Mouse (Mus musculus) MEL (cell line): ENCODE data around the gene Nptxr. TPM values are rescaled to one million over a fixed set of nuclear protein-coding genes. Genes with fewer than 3 reads are reported as not detected.

Source experiments
- DNase-seq: peaks from one replicate; pipeline ENCODE4 v3.0.0; 2011; ENCODE audit warnings: low read depth, low spot score
- H3K27ac ChIP-seq: 2 replicates; pipeline ENCODE4 v1.5.1; 2012; ENCODE audit warnings: low read depth, mild to moderate bottlenecking, control low read depth, low read length, moderate library complexity; ENCODE audit not compliant: control insufficient read depth
- H3K27me3 ChIP-seq, 2 experiments: fragments of 150-350 bp in 1 of 2; sonication (generic) in 1 of 2; 2 replicates each; pipeline ENCODE4 v1.6.1; 2012; ENCODE audit warnings: low read length in 2 of 2, mild to moderate bottlenecking in 2 of 2, improper control_type of control experiment in 1 of 2, moderate library complexity in 1 of 2; ENCODE audit not compliant: insufficient read depth in 2 of 2, control insufficient read depth in 1 of 2
- H3K36me3 ChIP-seq, 2 experiments: 2 replicates each; pipeline ENCODE4 v1.6.1; 2012 to 2014; ENCODE audit warnings: low read length in 2 of 2, improper control_type of control experiment in 1 of 2, inconsistent platforms in 1 of 2, mild to moderate bottlenecking in 1 of 2; ENCODE audit not compliant: insufficient read depth in 2 of 2, control insufficient read depth in 1 of 2
- H3K4me1 ChIP-seq, 2 experiments: fragments of 150-350 bp in 1 of 2; sonication (generic) in 1 of 2; 2 replicates each; pipeline ENCODE4 v1.6.1; 2012; ENCODE audit warnings: low read length in 2 of 2, improper control_type of control experiment in 1 of 2, mild to moderate bottlenecking in 1 of 2; ENCODE audit not compliant: insufficient read depth in 2 of 2, control insufficient read depth in 1 of 2
- H3K4me3 ChIP-seq, 2 experiments: fragments of 150-350 bp in 1 of 2; sonication (generic) in 1 of 2; 2 replicates each; pipeline ENCODE4 v1.5.1; 2012; ENCODE audit warnings: low read depth in 2 of 2, low read length in 2 of 2, mild to moderate bottlenecking in 2 of 2, moderate library complexity in 2 of 2, control low read depth in 1 of 2, improper control_type of control experiment in 1 of 2; ENCODE audit not compliant: control insufficient read depth in 1 of 2, insufficient read depth in 1 of 2
- H3K79me2 ChIP-seq: 2 replicates; pipeline ENCODE4 v1.6.1; 2012; ENCODE audit warnings: mild to moderate bottlenecking, low read length, moderate library complexity; ENCODE audit not compliant: control insufficient read depth, poor library complexity, insufficient read depth
- H3K9ac ChIP-seq: 2 replicates; pipeline ENCODE4 v1.6.1; 2012; ENCODE audit warnings: low read depth, mild to moderate bottlenecking, control low read depth, low read length, moderate library complexity; ENCODE audit not compliant: control insufficient read depth, poor library complexity, severe bottlenecking
- H3K9me3 ChIP-seq: fragments of 150-350 bp; sonication (generic); replicated peaks from 2 replicates; pipeline ENCODE4 v1.6.1; 2012; ENCODE audit warnings: mild to moderate bottlenecking, low read length, improper control_type of control experiment, moderate library complexity; ENCODE audit not compliant: insufficient read depth
- CHD2 ChIP-seq: IDR thresholded peaks from 2 replicates; pipeline ENCODE4 v1.6.1; 2011; ENCODE audit warnings: low read length, improper control_type of control experiment
- E2F4 ChIP-seq: IDR thresholded peaks from 2 replicates; pipeline ENCODE4 v1.6.1; 2011; ENCODE audit warnings: low read depth, low read length, improper control_type of control experiment, borderline replicate concordance
- GATA1 ChIP-seq: IDR thresholded peaks from 2 replicates; pipeline ENCODE4 v1.6.1; 2011; ENCODE audit warnings: low read depth, low read length, improper control_type of control experiment
- HCFC1 ChIP-seq: IDR thresholded peaks from 2 replicates; pipeline ENCODE4 v1.6.1; 2012; ENCODE audit warnings: low read depth, mild to moderate bottlenecking, inconsistent platforms, low read length, improper control_type of control experiment, moderate library complexity
- MAFK ChIP-seq: IDR thresholded peaks from 2 replicates; pipeline ENCODE4 v1.6.1; 2011; ENCODE audit warnings: low read depth, mild to moderate bottlenecking, low read length, improper control_type of control experiment, borderline replicate concordance
- MAX ChIP-seq: IDR thresholded peaks from 2 replicates; pipeline ENCODE4 v1.6.1; 2011; ENCODE audit warnings: low read length, improper control_type of control experiment
- MAZ ChIP-seq: IDR thresholded peaks from 2 replicates; pipeline ENCODE4 v1.6.1; 2012; ENCODE audit warnings: low read depth, mild to moderate bottlenecking, inconsistent platforms, low read length, improper control_type of control experiment
- NELFE ChIP-seq: IDR thresholded peaks from 2 replicates; pipeline ENCODE4 v1.6.1; 2011; ENCODE audit warnings: low read depth, low read length, improper control_type of control experiment
- POLR2A ChIP-seq, 2 experiments: IDR thresholded peaks; 2 replicates each; pipeline ENCODE4 v1.6.1; 2011 to 2012; ENCODE audit warnings: low read length in 2 of 2, mild to moderate bottlenecking in 2 of 2, control low read depth in 1 of 2, improper control_type of control experiment in 1 of 2, low read depth in 1 of 2, moderate library complexity in 1 of 2; ENCODE audit not compliant: control insufficient read depth in 1 of 2, insufficient read depth in 1 of 2, poor library complexity in 1 of 2
- POLR2AphosphoS2 ChIP-seq: IDR thresholded peaks from 2 replicates; pipeline ENCODE4 v1.6.1; 2011; ENCODE audit warnings: low read length, improper control_type of control experiment
- RCOR1 ChIP-seq: IDR thresholded peaks from 2 replicates; pipeline ENCODE4 v1.6.1; 2012; ENCODE audit warnings: low read depth, mild to moderate bottlenecking, inconsistent platforms, low read length, improper control_type of control experiment
- SIN3A ChIP-seq: IDR thresholded peaks from 2 replicates; pipeline ENCODE4 v1.6.1; 2012; ENCODE audit warnings: low read length, improper control_type of control experiment, inconsistent platforms
- SMC3 ChIP-seq: IDR thresholded peaks from 2 replicates; pipeline ENCODE4 v1.6.1; 2011; ENCODE audit warnings: low read depth, low read length, improper control_type of control experiment
- TCF12 ChIP-seq: IDR thresholded peaks from 2 replicates; pipeline ENCODE4 v1.6.1; 2014; ENCODE audit warnings: low read depth, mild to moderate bottlenecking, inconsistent platforms, low read length, improper control_type of control experiment, moderate library complexity
- UBTF ChIP-seq: IDR thresholded peaks from 2 replicates; pipeline ENCODE4 v1.6.1; 2012; ENCODE audit warnings: low read depth, mild to moderate bottlenecking, inconsistent platforms, low read length, improper control_type of control experiment, moderate library complexity, borderline replicate concordance; ENCODE audit not compliant: insufficient read depth
- USF2 ChIP-seq, 2 experiments: IDR thresholded peaks; 2 replicates each; pipeline ENCODE4 v1.6.1; 2011 to 2012; ENCODE audit warnings: improper control_type of control experiment in 2 of 2, low read length in 2 of 2, borderline replicate concordance in 1 of 2, inconsistent platforms in 1 of 2, low read depth in 1 of 2, mild to moderate bottlenecking in 1 of 2; ENCODE audit not compliant: insufficient read depth in 1 of 2
- ZKSCAN1 ChIP-seq: IDR thresholded peaks from 2 replicates; pipeline ENCODE4 v1.6.1; 2012; ENCODE audit warnings: low read depth, mild to moderate bottlenecking, inconsistent platforms, low read length, improper control_type of control experiment, moderate library complexity
- polyA plus RNA-seq, 2 experiments: library from polyadenylated mRNA; stranded (reverse) in 1 of 2; unstranded in 1 of 2; fragments of >175 nt in 1 of 2; fragments of >200 nt in 1 of 2; gene quantifications; 2 replicates each; pipeline versions ENCODE4 v1.2.1 to v1.2.4; 2012; ENCODE audit warnings: low replicate concordance in 2 of 2, low read depth in 1 of 2; ENCODE audit not compliant: insufficient read length in 2 of 2, insufficient read depth in 1 of 2, missing spikeins in 1 of 2
- total RNA-seq: library from RNA; depleted of rRNA; stranded (reverse); fragments of 300-350 nt; gene quantifications from 2 replicates; pipeline ENCODE4 v1.2.3, GENCODE M21; 2012

Nptxr gene
- total and polyA plus RNA-seq, 3 experiments = 0.04 to 0.33 TPM; not detected in 1

DNA sequence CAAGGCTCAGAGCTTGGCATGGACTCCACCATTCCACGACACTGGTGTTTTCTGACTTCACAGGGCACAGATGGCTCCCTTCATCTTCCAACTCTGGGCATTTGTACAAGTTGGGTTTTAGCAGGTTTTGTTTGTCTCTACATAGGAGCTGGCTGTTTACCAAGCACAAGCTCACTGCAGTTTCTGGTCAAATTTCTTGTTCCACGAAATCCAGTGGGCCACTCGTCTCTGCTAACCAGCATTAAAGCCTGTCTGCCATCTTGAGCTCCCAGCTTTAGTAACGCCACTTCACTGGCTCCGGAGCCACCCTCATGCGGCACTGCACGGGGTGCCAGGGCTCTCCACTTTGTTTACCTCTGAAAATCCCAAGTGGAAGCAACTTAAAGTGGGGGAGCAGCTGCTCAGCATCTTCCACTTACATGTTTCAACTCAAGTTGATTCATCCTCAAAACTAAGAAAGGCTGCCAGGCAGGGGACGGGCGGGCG, 37.9 kb downstream of the Nptxr start:
- Histone ChIP-seq H3K9ac (no peak overlapping the region), H3K79me2 (no peaks in the 10 kb centered on the region), H3K9me3 (no peaks in the 10 kb centered on the region), H3K4me1 (no peaks in the 10 kb centered on the region), H3K27ac (no peak overlapping the region), H3K4me3 (no peak overlapping the region), H3K36me3 (no peaks in the 10 kb centered on the region), H3K27me3 (no peaks in the 10 kb centered on the region)
- DNase-seq = no peak
- TF ChIP-seq TCF12 (no peak), POLR2AphosphoS2 (no peak), RCOR1 (no peak), POLR2A (IDR thresholded peaks at IDR 0.05; ENCODE audit: control insufficient read depth in 1 of 2, insufficient read depth in 1 of 2, low read depth in 1 of 2, low read length in 2 of 2, poor library complexity in 1 of 2) (no peak), NELFE (no peak), MAFK (no peak), CHD2 (no peak)

DNA sequence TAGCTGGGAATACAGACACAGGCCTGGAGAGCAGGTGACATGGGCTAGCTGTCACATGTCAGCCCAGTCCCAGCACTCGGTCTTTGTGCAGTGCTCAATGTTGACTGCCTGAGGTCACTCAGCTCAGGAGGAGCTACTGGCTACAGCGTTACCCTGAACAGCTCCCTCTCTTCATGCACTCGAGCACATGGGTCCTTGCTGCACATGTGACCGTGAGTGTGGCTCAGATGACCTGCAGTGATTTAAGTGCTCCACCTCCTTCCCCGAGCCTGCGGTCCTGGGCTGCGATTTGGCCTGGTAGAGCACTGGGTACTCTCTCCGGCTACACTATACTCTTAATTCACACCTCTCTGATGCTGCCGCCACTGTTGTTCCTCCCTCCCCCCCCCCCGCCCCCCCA, 38.4 kb downstream of the Nptxr start:
- DNase-seq = no peak
- no peak overlapping the region for H3K9ac ChIP-seq
- no peak overlapping the region for H3K27ac ChIP-seq
- no peaks in the 10 kb centered on the region for H3K9me3 ChIP-seq
- no peaks in the 10 kb centered on the region for H3K4me1 ChIP-seq
- H3K36me3 ChIP-seq = no peaks in the 10 kb centered on the region
- TF ChIP-seq SMC3 (no peak), USF2 (IDR thresholded peaks at IDR 0.05; ENCODE audit: borderline replicate concordance in 1 of 2, insufficient read depth in 1 of 2, low read depth in 1 of 2, low read length in 2 of 2) (no peak), CHD2 (no peak), POLR2AphosphoS2 (no peak), NELFE (no peak), E2F4 (no peak), ZKSCAN1 (no peak), MAX (no peak), GATA1 (no peak), HCFC1 (no peak), MAZ (no peak), UBTF (no peak), SIN3A (no peak)
- no peaks in the 10 kb centered on the region for H3K79me2 ChIP-seq
- no peak overlapping the region for H3K4me3 ChIP-seq
- no peaks in the 10 kb centered on the region for H3K27me3 ChIP-seq
